Mouse (Mus musculus): ENCODE measurements around the gene Larp6.

The Larp6 gene

GRCm38 (mm10) chr9:60712771-60713541, at the start of gene Larp6:
Larp6 (plus strand) TSS chr9:60712989.
- peak; percentile 32 for DNase-seq

DNA sequence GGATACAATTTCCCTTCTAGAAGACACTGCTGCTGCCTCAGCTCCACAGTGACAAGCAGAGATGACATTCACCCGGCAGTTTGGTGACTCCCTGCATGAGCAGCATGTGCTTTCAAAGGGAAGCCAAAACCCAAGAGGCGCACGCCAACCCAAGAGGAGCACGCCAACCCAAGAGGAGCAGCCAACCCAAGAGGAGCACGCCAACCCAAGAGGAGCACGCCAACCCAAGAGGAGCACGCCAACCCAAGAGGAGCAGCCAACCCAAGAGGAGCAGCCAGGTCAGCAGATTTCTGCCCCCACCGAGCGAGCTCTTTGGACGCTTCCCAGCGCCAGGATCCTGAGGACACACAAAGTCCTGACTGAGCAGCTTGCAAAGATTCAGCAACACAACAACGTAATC, 48.4 kb upstream of the Larp6 start:
- peak; percentile 7 for DNase-seq

GRCm38 (mm10) chr9:60664866-60665265, 47.9 kb upstream of the Larp6 start:
- no peak for DNase-seq

DNA sequence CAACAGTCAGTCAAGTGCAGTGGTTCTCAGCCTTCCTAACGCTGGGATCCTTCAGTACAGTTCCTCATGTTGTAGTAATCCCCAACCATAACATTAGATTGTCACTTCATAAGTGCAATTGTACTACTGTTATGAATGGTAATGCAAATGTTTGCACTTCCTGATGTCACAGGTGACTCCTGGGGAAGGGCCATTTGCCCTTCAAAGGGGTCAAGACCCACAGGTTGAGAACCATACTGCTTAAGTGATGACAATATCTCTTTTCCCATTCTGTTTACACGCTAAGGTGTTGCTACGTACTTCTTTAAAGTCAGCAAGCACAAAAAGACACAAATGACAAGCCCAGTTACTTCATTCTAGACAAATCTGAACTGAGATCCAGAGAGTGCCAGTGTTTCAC, 47.3 kb upstream of the Larp6 start:
- DNase-seq: no peak

DNA sequence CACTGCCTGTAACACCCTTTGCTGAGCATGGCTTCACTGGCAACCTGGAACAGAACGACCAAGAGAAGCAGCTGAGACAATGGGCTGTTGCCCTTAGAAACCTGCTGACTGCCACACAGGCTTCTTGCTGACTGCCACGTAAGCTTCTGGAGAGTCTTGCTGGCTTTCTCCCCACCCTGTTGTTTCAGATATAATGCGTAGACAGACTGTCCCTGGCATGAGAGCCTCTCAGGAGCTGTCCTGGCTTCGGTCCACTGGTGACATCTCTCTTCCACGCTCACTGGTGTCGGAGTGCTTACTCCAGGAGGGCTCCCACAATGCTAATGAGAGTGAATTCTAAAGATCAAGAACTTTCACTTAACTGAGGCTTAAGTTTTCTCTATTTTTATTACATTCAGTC, 43.9 kb upstream of the Larp6 start:
- DNase-seq: no peak

- DNase-seq: no peak
These were observed 40.2 kb upstream of the Larp6 start for GRCm38 (mm10) chr9:60672568-60672967.

DNA sequence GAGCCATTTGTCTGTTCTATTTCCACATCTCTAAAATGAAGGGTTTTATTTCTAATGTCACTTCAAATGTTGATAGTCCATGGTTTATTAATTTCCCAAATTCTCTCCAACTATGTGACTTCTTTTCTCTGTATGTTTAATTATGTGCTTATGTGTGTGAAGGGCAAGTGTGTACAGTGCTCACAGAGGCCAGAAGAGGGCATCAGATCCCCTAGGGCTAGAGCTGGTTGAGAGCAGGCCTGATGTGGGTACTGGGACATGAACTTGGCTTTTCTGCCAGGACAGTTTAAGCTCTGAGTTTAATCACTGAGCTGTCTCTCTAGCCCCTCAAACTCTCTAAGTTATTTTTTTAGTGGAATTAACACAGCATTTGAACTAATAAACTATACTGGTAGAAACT, 38.0 kb upstream of the Larp6 start:
- no peak for DNase-seq

GRCm38 (mm10) chr9:60676429-60676828, 36.4 kb upstream of the Larp6 start:
- DNase-seq: no peak

GRCm38 (mm10) chr9:60678913-60679312, 33.9 kb upstream of the Larp6 start:
- no peak for DNase-seq

- no peak for DNase-seq
These were observed 31.8 kb upstream of the Larp6 start for GRCm38 (mm10) chr9:60681005-60681404.

DNA sequence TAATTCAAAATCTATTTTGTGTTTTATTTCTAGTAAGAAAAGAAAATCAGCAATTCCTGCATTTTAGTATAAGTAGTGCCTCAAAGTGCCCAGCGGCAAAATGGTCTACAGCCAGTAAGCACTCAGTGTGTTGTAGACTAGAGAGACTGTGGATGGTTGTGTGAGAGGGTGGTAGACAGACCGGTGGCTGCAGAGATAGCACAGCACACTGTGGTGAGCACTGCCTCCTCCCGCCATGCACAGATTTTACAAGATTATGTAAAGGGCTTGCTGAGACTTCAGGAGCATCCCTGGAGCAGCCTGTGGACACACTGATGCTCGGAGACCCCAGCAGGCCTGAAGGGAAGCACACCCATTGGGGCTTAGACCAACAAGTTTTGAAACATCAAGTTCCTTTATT, 30.0 kb upstream of the Larp6 start:
- no peak for DNase-seq

DNA sequence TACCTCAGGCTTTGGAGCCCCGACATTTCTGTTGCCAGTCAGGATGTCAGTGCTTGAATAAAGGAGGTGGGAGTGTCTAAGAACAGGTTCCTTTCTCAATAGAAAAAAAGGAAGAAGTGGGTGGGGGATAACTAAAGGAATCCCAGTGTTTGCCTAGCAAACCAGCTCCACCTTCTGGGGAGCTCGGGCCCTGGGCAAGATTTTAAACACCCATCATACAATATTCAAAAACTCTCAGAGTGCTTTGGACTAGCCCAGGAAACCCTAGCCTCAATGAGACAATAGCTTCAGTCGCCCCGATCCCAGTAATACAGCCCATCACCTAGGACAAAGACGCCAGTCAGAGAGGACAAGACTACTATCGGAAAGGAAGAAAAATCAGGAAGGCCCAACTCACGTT, 25.4 kb upstream of the Larp6 start:
- DNase-seq: no peak

DNA sequence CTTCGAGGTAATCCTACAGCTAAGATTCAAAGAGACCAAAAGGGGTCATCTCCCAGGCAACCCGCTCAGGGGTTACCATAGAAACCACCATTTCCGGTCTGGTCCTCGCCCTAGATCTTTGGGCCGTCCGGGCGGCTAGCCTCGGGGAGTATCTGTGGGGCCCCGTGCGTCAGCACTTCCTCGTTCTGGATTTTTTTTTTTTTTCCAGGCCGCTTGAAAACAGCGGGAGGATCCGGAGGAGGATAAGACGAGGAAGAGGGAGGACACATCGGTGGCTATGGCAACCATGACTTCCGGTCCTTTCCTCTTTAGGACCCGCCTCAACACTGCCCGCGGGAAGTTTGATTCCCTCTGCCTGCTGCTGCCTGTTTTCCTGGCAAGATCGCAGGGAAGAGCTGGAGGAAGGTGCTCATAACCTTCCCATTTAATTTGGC, 24.9 kb upstream of the Larp6 start, which contains the start of gene Lrrc49:
Lrrc49 (minus strand) TSS at position 268 of the 434 bp plus-strand sequence.
- peak; percentile 93 for DNase-seq

DNA sequence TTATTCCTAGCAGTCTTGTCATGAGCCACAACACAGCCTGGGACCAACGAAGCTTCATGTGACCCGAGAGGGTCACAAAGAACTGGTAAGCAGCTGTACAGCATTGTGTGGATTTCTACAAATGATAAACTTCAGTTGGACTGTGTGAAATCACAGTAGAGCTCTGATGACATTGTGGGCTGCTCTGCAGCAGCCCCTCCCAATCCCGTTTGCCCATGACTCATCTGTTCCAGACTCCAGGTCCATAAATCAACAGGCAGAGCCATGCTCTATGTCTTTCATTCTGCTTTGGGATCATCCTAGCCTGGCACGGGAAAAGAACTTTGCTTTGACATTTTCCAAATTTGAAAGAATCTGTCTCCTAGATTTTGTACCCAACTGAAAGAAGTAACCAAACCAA, 20.2 kb upstream of the Larp6 start:
- no peak for DNase-seq

GRCm38 (mm10) chr9:60693986-60694385, 18.8 kb upstream of the Larp6 start:
- DNase-seq: peak; percentile 29

DNA sequence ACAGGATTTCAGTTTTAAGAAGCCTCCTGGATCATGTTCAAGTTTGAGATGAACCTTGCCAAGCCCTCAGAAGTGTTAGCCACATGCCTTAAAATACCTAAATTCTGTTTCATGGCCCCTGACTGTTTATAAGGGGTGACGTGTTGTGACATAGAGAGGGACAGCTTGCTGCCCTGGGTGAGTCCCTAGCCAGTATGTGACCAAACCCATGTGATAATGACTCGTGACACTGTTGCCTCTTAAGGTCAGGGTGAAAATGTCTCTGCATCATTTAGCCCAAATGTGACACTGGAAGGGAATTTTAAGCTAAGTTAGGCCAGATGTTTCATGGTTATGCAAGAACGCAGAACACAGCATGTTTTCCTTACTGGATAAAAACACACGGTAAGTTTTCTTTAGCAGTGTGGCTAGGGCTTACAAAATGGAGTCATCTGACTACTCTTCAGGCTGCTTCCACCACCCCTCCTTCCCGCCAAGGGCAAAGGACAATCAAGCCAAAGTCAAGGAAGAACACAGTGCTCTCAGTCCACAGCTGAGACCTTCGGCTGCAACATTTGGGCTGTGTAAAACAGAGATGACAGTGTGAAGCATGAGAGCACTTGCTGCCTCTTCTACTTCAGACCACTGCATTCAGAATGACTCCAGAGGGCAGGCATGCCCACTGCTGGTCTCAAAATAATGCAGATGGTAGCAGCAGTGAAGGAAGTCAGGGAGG, 16.4 kb upstream of the Larp6 start:
- peak; percentile 12 for DNase-seq

GRCm38 (mm10) chr9:60699581-60700231, 13.1 kb upstream of the Larp6 start:
- DNase-seq: no peak

DNA sequence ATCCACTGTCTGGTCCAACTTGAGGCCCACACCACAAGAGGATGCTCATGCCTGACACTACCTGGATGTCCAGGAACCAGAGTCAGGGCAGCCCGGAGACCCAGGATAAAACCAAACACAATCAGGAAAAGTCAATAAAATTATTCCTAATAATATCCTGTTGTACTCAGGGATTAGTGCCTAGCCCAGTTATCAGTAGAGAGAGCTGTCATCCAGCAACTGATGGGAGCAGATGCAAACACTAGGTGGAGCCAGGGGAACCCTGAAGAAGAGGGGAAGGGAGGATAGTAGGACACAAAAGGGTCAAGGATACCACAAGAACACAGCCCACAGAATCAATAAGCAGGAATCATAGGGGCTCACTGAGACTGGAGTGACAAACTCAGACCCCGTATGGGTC, 5.2 kb upstream of the Larp6 start:
- DNase-seq: no peak

GRCm38 (mm10) chr9:60708606-60709005, 4.2 kb upstream of the Larp6 start:
- no peak for DNase-seq

- DNase-seq: no peak
These were observed 3.1 kb upstream of the Larp6 start for GRCm38 (mm10) chr9:60709721-60710120.

- DNase-seq: no peak
These were observed 778 bp upstream of the Larp6 start for GRCm38 (mm10) chr9:60712011-60712410.

GRCm38 (mm10) chr9:60713616-60714015, 827 bp downstream of the Larp6 start:
- DNase-seq: no peak

- DNase-seq: no peak
These were observed 1.4 kb downstream of the Larp6 start for GRCm38 (mm10) chr9:60714191-60714590.

DNA sequence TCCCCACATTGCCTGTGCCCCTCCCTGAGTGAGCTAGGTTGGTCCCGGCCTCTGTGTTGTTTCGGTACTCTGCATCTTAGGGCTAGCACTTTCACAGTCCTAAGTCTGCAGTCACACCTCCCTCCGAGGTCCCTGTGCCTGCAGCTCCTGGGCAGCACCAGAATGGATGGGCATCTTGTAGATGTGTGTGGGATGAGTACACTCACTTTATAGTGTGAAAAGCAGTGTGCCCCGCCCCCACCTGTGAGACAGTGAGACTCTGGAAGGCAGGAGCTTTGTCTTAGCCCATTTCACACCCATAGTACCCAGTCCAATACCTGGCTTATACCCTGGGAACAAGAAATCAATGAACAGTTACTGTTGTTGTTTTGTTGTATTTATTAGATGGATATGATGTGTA, 2.5 kb downstream of the Larp6 start:
- DNase-seq: no peak
